Mouse (Mus musculus) CH12.LX (cell line): ENCODE data around the gene Tac2. TPM values are rescaled to one million over a fixed set of nuclear protein-coding genes. Genes with fewer than 3 reads are reported as not detected.

Experiments used
- DNase-seq: peaks from one replicate; pipeline ENCODE4 v3.0.0-alpha.2; 2013; ENCODE audit errors: extremely low read depth
- H3K27ac ChIP-seq: 2 replicates; pipeline ENCODE4 v1.5.1; 2012; ENCODE audit warnings: low read depth, mild to moderate bottlenecking, control low read depth, moderate library complexity; ENCODE audit not compliant: insufficient read depth
- H3K27me3 ChIP-seq: replicated peaks from 2 replicates; pipeline ENCODE3; 2012; ENCODE audit warnings: inconsistent platforms
- H3K36me3 ChIP-seq, 2 experiments: replicated peaks in 1 of 2; 2 replicates each; pipeline versions ENCODE3 to v1.6.1; 2012; ENCODE audit warnings: inconsistent platforms in 1 of 2, low read length in 1 of 2, mild to moderate bottlenecking in 1 of 2, mixed read lengths in 1 of 2, moderate library complexity in 1 of 2; ENCODE audit not compliant: control insufficient read depth in 1 of 2, insufficient read depth in 1 of 2
- H3K4me1 ChIP-seq, 2 experiments: 2 replicates each; pipeline ENCODE4 v1.6.1; 2012; ENCODE audit warnings: inconsistent platforms in 1 of 2, moderate library complexity in 1 of 2; ENCODE audit not compliant: insufficient read depth in 2 of 2, control insufficient read depth in 1 of 2
- H3K4me2 ChIP-seq: 2 replicates; pipeline ENCODE4 v1.6.1; 2012; ENCODE audit warnings: low read depth, mild to moderate bottlenecking, control low read depth; ENCODE audit not compliant: poor library complexity, insufficient read depth, severe bottlenecking
- H3K4me3 ChIP-seq, 3 experiments: fragments of 150-350 bp in 1 of 3; sonication (generic) in 1 of 3; replicated peaks in 1 of 3; 2 replicates each; pipeline versions ENCODE3 to v1.5.1; 2011 to 2012; ENCODE audit warnings: low read depth in 2 of 3, low read length in 2 of 3, mild to moderate bottlenecking in 2 of 3, moderate library complexity in 2 of 3, control low read depth in 1 of 3, improper control_type of control experiment in 1 of 3, inconsistent platforms in 1 of 3, mixed read lengths in 1 of 3; ENCODE audit not compliant: poor library complexity in 1 of 3
- H3K79me2 ChIP-seq: replicated peaks from 2 replicates; pipeline ENCODE4 v1.6.1; 2012; ENCODE audit warnings: mild to moderate bottlenecking, moderate library complexity; ENCODE audit not compliant: control insufficient read depth, poor library complexity, insufficient read depth, severe bottlenecking; ENCODE audit errors: extremely low read depth
- H3K9ac ChIP-seq: 2 replicates; pipeline ENCODE4 v1.6.1; 2012; ENCODE audit warnings: low read depth, mild to moderate bottlenecking, control low read depth, moderate library complexity; ENCODE audit not compliant: insufficient read depth
- H3K9me3 ChIP-seq: replicated peaks from 2 replicates; pipeline ENCODE3; 2012; ENCODE audit warnings: low read length, inconsistent platforms, mixed read lengths
- CHD1 ChIP-seq: IDR thresholded peaks from 2 replicates; pipeline ENCODE4 v1.6.1; 2012; ENCODE audit warnings: low read depth, low read length, improper control_type of control experiment, inconsistent platforms
- CHD2 ChIP-seq: IDR thresholded peaks from 2 replicates; pipeline ENCODE4 v1.6.1; 2011; ENCODE audit warnings: low read length, improper control_type of control experiment
- CTCF ChIP-seq, 2 experiments: IDR thresholded peaks in 1 of 2; conservative IDR thresholded peaks in 1 of 2; 2 replicates each; pipeline ENCODE4 v1.5.1; 2011 to 2012; ENCODE audit warnings: low read depth in 2 of 2, low read length in 2 of 2, improper control_type of control experiment in 1 of 2, inconsistent platforms in 1 of 2, mild to moderate bottlenecking in 1 of 2, moderate library complexity in 1 of 2
- E2F4 ChIP-seq: IDR thresholded peaks from 2 replicates; pipeline ENCODE4 v1.6.1; 2011; ENCODE audit warnings: low read depth, low read length, improper control_type of control experiment; ENCODE audit not compliant: insufficient replicate concordance
- JUN ChIP-seq: IDR thresholded peaks from 2 replicates; pipeline ENCODE4 v1.6.1; 2011; ENCODE audit warnings: low read depth, mild to moderate bottlenecking, low read length, improper control_type of control experiment, moderate library complexity; ENCODE audit not compliant: insufficient read depth
- JUND ChIP-seq: conservative IDR thresholded peaks from 2 replicates; pipeline ENCODE4 v1.6.1; 2011; ENCODE audit warnings: low read depth, low read length, improper control_type of control experiment
- KAT2A ChIP-seq: IDR thresholded peaks from 2 replicates; pipeline ENCODE4 v1.6.1; 2012; ENCODE audit warnings: low read length, improper control_type of control experiment, inconsistent platforms; ENCODE audit not compliant: insufficient replicate concordance
- MAX ChIP-seq: IDR thresholded peaks from 2 replicates; pipeline ENCODE4 v1.6.1; 2011; ENCODE audit warnings: low read length, improper control_type of control experiment
- MEF2A ChIP-seq: IDR thresholded peaks from 2 replicates; pipeline ENCODE4 v1.6.1; 2014; ENCODE audit warnings: low read depth, mild to moderate bottlenecking, inconsistent platforms, low read length, improper control_type of control experiment, borderline replicate concordance
- MXI1 ChIP-seq: IDR thresholded peaks from 2 replicates; pipeline ENCODE4 v1.6.1; 2011; ENCODE audit warnings: mild to moderate bottlenecking, low read depth, low read length, improper control_type of control experiment
- POLR2A ChIP-seq: IDR thresholded peaks from 2 replicates; pipeline ENCODE4 v1.6.1; 2011; ENCODE audit warnings: low read depth, mild to moderate bottlenecking, improper control_type of control experiment, low read length
- POLR2AphosphoS2 ChIP-seq: IDR thresholded peaks from 2 replicates; pipeline ENCODE4 v1.6.1; 2011; ENCODE audit warnings: low read depth, low read length, improper control_type of control experiment
- RAD21 ChIP-seq: IDR thresholded peaks from 2 replicates; pipeline ENCODE4 v1.6.1; 2011; ENCODE audit warnings: low read depth, mild to moderate bottlenecking, low read length, improper control_type of control experiment, moderate library complexity
- RCOR1 ChIP-seq: conservative IDR thresholded peaks from 2 replicates; pipeline ENCODE4 v1.6.1; 2012; ENCODE audit warnings: low read depth, mild to moderate bottlenecking, inconsistent platforms, low read length, improper control_type of control experiment
- SIN3A ChIP-seq: IDR thresholded peaks from 2 replicates; pipeline ENCODE4 v1.6.1; 2012; ENCODE audit warnings: low read length, improper control_type of control experiment, inconsistent platforms
- SMC3 ChIP-seq: IDR thresholded peaks from 2 replicates; pipeline ENCODE4 v1.6.1; 2011; ENCODE audit warnings: low read depth, low read length, improper control_type of control experiment
- TBP ChIP-seq: conservative IDR thresholded peaks from 2 replicates; pipeline ENCODE4 v1.6.1; 2011; ENCODE audit warnings: low read depth, low read length, improper control_type of control experiment
- USF1 ChIP-seq: IDR thresholded peaks from 2 replicates; pipeline ENCODE4 v1.6.1; 2014; ENCODE audit warnings: low read depth, mild to moderate bottlenecking, inconsistent platforms, low read length, improper control_type of control experiment
- ZC3H11A ChIP-seq: IDR thresholded peaks from 2 replicates; pipeline ENCODE4 v1.6.1; 2012; ENCODE audit warnings: low read depth, mild to moderate bottlenecking, inconsistent platforms, low read length, improper control_type of control experiment
- ZKSCAN1 ChIP-seq: IDR thresholded peaks from 2 replicates; pipeline ENCODE4 v1.6.1; 2012; ENCODE audit warnings: low read depth, inconsistent platforms, low read length, improper control_type of control experiment, borderline replicate concordance
- ZNF384 ChIP-seq: IDR thresholded peaks from 2 replicates; pipeline ENCODE4 v1.6.1; 2012; ENCODE audit warnings: low read depth, low read length, improper control_type of control experiment, inconsistent platforms
- dilution Hi-C: fragments of 300-500 bp; cut with MboI; formaldehyde crosslinking; loops from 2 replicates; pipeline ENCODE4 v1.14.3; 2020; ENCODE audit warnings: low sequenced_read_pairs; ENCODE audit not compliant: extremely low pct_unique_long_range_greater_than_20kb, extremely low pct_ligation_motif_present
- in situ Hi-C: fragments of 300-500 bp; cut with MboI; formaldehyde crosslinking; loops from 3 replicates; pipeline ENCODE4 v1.14.3; 2019; ENCODE audit warnings: low sequenced_read_pairs, low pct_ligation_motif_present, low pct_unique_long_range_greater_than_20kb, mixed read lengths
- polyA plus RNA-seq: library from polyadenylated mRNA; unstranded; fragments of >175 nt; gene quantifications from 2 replicates; pipeline ENCODE4 v1.2.1, GENCODE M21; 2012; ENCODE audit warnings: low read depth; ENCODE audit not compliant: insufficient read length
- total RNA-seq, 2 experiments: library from RNA; depleted of rRNA; stranded (reverse); fragments of 300-350 nt in 1 of 2; fragments of >200 nt in 1 of 2; gene quantifications; 2 replicates each; pipeline ENCODE4 v1.2.3; 2012 to 2014

Tac2 gene
- total and polyA plus RNA-seq, 3 experiments = not detected

GRCm38 (mm10) chr10:127751548-127751947 lies 27.3 kb downstream of the Tac2 start, which contains the start of gene Gpr182:
Gpr182 (minus strand) TSS chr10:127751732.
- in situ Hi-C loops (no loop called here), dilution Hi-C loops (no loop called here)
- Histone ChIP-seq H3K9ac (no peak within 1 kb of the TSS), H3K27me3 (no peaks in the 10 kb centered on the region), H3K4me1 (peaks cover 0 to 2% of the 10 kb centered on the region in 2 experiments; a peak in 1 of 4 replicates), H3K9me3 (no peaks in the 10 kb centered on the region), H3K4me3 (no peak within 1 kb of the TSS), H3K36me3 (peaks cover 0 to 19% of the 10 kb centered on the region in 2 experiments), H3K4me2 (no peak within 1 kb of the TSS), H3K79me2 (no peaks in the 10 kb centered on the region), H3K27ac (no peak within 1 kb of the TSS)
- no peak for DNase-seq
- no peak for TF ChIP-seq CHD2
- TF ChIP-seq MAX = no peak
- no peak for TF ChIP-seq ZNF384
- TF ChIP-seq SMC3 = no peak
- TF ChIP-seq RCOR1 = no peak
- TF ChIP-seq RAD21 = no peak
- TF ChIP-seq ZKSCAN1 = no peak
- no peak for TF ChIP-seq KAT2A

- Histone ChIP-seq H3K4me3 (no peak overlapping the region), H3K27me3 (peaks cover 17% of the 10 kb centered on the region), H3K27ac (no peak overlapping the region), H3K9ac (no peak overlapping the region), H3K4me2 (no peak overlapping the region), H3K9me3 (peaks cover 7% of the 10 kb centered on the region), H3K79me2 (no peaks in the 10 kb centered on the region), H3K36me3 (peaks cover 0 to 2% of the 10 kb centered on the region in 2 experiments), H3K4me1 (no peaks in the 10 kb centered on the region)
- DNase-seq = no peak
- no peak for TF ChIP-seq JUND
- TF ChIP-seq SMC3 = no peak
- TF ChIP-seq MAX = no peak
- no peak for TF ChIP-seq USF1
- TF ChIP-seq CHD1 = no peak
- no peak for TF ChIP-seq MXI1
- no peak for TF ChIP-seq JUN
- TF ChIP-seq RCOR1 = no peak
- TF ChIP-seq CHD2 = no peak
- TF ChIP-seq ZC3H11A = no peak
- no peak for TF ChIP-seq MEF2A
- TF ChIP-seq RAD21 = no peak
- TF ChIP-seq ZKSCAN1 = no peak
- TF ChIP-seq POLR2AphosphoS2 = no peak
- no peak for TF ChIP-seq E2F4
- TF ChIP-seq POLR2A = no peak
- no peak for TF ChIP-seq SIN3A
- no peak for TF ChIP-seq CTCF (conservative IDR thresholded peaks at IDR 0.05 in 1 of 2, IDR thresholded peaks at IDR 0.05 in 1 of 2; ENCODE audit: low read depth in 2 of 2, low read length in 2 of 2)
- TF ChIP-seq TBP = no peak
- in situ Hi-C loops (no loop called here), dilution Hi-C loops (no loop called here)
Observed at GRCm38 (mm10) chr10:127754566-127755166, 30.4 kb downstream of the Tac2 start.
